Mouse (Mus musculus) monocyte, adult 5-6 weeks (primary cell): ENCODE measurements around the gene Lrrc74a. TPM values are rescaled to one million over a fixed set of nuclear protein-coding genes. Genes with fewer than 3 reads are reported as not detected.

Source experiments
- ATAC-seq: fragments of 153-309, 156-312 bp; replicated peaks from 2 replicates; pipeline ENCODE4 v1.8.0; 2017; ENCODE audit warnings: mild to moderate bottlenecking; ENCODE audit not compliant: low TSS enrichment, insufficient number of reproducible peaks, severe bottlenecking, poor library complexity, low FRiP score
- total RNA-seq: library from RNA; stranded (forward); fragments of 200-1000, 200-491, 200-594 nt; gene quantifications from 3 replicates; pipeline ENCODE4 v1.2.3, GENCODE M21; 2017

Gene Lrrc74a
- total RNA-seq, 1 experiment from 2014 or later = not detected

- no peak for ATAC-seq
Measured at GRCm38 (mm10) chr12:86776341-86776860, 42.2 kb downstream of the Lrrc74a start.

GRCm38 (mm10) chr12:86778531-86778930, 44.4 kb downstream of the Lrrc74a start:
- no peak for ATAC-seq

GRCm38 (mm10) chr12:86779206-86779989, 45.2 kb downstream of the Lrrc74a start:
- ATAC-seq = no peak

DNA sequence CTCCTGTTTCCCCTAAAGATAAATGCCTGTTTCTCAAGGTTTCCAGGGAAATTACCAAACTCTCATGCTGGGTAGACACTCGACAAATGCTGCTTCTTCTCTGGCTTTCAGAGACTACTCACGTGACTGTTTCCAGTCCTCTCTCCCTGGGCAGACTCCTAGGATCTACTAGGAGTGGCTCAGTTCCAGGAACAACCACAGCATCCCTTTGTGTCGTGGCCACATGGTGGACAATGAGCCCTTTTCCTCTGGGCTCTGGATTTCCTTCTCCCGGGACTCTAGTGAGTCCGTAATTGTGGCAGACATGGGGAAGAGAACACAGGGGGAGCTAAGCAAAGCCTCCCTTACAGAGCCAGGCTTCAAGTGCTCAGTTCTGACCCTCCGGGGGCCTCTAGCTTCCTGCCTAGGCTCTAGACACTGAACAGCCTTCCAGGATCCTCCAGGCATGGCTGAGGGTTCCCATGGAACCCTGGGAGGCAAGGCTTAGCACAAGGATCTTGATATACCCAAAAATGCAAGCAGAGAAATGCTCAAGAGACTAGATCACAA, 47.6 kb downstream of the Lrrc74a start:
- ATAC-seq = no peak

- ATAC-seq = no peak
Measured at GRCm38 (mm10) chr12:86786149-86787019, 52.2 kb downstream of the Lrrc74a start.

- ATAC-seq = no peak
Measured at GRCm38 (mm10) chr12:86787020-86787553, 52.9 kb downstream of the Lrrc74a start.

- ATAC-seq = no peak
Measured at GRCm38 (mm10) chr12:86790100-86790848, 56.1 kb downstream of the Lrrc74a start.

DNA sequence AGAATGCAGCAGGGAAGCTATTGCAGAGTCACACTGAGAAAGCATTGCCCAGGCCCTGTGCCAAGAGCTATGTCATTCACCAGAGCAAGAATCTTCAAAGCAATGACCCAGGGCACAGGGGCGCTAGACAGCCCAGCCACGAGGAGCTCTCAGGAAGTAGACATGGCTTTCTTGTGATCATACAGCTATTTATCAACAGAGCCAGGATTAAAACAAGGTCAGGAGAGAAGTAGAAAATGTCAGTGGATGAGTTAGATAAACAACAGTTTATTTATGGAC, 56.6 kb downstream of the Lrrc74a start:
- ATAC-seq = no peak

- ATAC-seq = no peak
Measured at GRCm38 (mm10) chr12:86791987-86792386, 57.8 kb downstream of the Lrrc74a start.

DNA sequence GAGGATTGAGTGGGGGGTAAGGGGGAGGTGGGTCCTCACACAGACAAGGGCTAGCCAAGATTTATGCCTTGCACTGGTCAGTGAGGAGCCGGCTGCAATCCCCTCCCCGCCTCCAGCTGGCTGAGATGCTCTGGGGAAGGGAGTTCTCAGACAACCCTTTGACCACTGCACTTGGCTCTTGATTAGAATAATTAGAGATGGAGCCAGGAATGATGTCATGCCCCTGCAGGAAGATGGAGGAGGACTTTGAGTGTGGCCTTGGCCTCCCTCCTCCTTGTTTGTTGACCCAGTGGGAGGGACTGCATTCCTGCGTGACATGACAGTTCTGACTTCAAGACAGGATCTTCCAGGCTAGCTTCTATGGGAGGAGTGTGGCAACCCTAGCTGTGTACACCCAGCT, 59.7 kb downstream of the Lrrc74a start:
- ATAC-seq = no peak

- no peak for ATAC-seq
Measured at GRCm38 (mm10) chr12:86794331-86794730, 60.2 kb downstream of the Lrrc74a start.

DNA sequence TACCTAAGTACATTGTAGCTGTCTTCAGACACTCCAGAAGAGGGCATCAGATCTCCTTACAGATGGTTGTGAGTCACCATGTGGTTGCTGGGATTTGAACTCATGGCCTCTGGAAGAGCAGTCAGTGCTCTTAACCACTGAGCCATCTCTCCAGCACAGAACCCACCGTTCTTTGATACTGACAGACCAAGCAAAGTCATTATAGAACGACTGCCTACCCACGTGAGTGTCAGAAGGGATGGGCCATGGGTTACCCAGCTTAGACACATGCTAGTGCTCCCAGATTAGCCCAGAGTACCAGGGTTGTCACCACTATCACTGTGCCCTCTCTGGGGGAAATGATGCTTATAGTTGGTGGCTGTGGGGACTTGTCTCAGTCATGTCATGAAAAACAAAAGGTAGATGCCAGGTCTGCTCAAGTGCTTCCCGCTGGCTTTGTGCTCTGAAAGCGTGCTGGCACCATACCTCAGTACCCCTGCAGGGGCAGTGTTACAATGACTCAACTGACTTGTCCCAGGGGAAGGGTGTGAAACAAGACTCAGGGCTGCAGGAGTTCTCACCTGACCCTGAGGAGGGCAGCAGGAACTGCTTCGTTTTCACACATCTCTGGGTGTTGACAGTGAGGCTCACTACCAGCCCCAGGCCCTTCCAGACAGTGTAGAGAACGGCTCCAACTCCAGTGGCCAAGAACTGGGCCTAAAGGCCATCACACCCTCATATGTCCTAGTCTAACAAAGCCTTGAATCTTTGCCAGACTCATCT, 61.1 kb downstream of the Lrrc74a start:
- ATAC-seq = 0 out of 2 replicates have a peak, but pooled peaks have one; percentile 19

DNA sequence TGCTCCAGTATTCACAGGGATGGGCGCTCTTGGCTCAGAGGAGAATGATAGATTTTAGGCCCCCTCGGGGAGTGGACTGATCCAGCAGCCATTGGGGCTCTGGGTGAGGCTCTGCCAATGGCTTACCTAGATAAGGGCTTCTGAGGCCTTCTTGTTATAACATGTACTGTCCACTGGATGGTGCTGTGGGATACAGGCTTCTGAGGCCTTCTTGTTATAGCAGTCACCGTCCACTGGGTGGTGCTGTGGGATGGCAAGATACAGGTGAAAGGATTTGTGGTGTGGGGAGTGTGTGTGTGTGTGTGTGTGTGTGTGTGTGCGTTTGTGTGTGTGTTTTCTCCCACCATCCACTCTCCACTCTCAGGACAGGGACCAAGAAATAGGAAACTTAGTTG, 61.7 kb downstream of the Lrrc74a start:
- ATAC-seq = peak; percentile 92

- no peak for ATAC-seq
Measured at GRCm38 (mm10) chr12:86796351-86796750, 62.2 kb downstream of the Lrrc74a start.

- no peak for ATAC-seq
Measured at GRCm38 (mm10) chr12:86797771-86798170, 63.6 kb downstream of the Lrrc74a start.

GRCm38 (mm10) chr12:86798773-86799540, 64.8 kb downstream of the Lrrc74a start:
- no peak for ATAC-seq

DNA sequence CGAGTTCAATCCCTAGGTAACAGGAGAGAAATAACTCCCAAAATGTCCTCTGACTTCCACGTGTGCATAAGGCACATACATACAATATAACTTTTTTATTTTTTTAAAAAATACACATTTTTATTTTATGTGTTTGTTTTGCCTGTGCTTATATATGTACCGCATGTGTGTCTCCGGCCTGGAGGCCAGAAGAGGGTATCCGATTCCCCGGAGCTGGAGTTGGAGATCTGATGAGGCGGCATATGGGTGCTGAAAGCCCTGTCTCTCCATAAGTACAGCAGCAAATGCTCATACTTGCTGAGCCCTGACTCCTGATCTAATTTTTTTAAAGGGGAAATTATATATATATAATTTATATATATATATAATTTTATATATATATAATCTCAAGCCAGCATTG, 65.6 kb downstream of the Lrrc74a start:
- ATAC-seq = no peak
